Mouse (Mus musculus): ENCODE results near the gene Olfr1220. TPM values are rescaled to one million over a fixed set of nuclear protein-coding genes. Genes with fewer than 3 reads are reported as not detected.

Olfr1220 gene
- polyA plus RNA-seq (2012; rRNA removed): not detected in 2 replicates

DNA sequence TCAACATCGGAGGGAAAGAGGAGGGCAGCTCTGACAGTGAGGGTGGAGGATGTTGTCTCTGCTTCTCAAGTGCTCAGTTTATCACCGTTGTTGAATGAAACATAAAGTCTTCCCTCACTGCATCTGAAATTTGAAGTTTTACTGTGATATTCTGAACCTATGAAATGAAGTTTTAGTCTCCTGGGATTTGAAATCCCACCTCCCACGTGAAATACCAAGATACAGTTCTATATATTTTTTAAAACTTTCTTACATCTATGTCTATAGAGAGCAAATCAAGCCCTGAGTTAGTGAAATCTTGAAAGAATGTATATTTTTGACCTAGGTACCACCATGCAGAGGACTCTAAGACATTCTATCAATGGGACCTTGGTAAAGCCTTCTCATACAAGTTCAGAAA lies at the start of gene Olfr1220:
TSS of gene Olfr1220 (minus strand) at position 101 of the 400 bp plus-strand sequence.

DNA sequence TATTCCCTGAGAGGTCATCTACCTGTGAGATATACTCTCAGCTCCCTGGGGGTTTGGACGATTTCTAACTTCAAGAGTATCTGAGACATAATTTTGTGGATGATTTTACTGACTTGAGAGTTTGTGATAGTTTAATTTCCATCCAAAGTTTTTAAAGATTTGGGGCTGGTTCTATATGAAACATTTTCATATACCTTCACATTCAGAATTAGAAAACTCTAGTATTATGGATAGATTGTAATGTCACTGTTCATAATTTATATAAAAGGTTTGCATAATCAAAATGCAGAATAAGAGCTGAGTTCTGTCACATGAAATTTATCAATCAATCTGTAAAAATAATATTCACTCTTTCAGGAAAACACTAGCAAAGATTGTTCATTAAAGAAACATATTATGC lies 44.8 kb upstream of the Olfr1220 start, which contains the start of gene Olfr1223:
TSS of gene Olfr1223 (minus strand) at position 101 of the 400 bp plus-strand sequence.

DNA sequence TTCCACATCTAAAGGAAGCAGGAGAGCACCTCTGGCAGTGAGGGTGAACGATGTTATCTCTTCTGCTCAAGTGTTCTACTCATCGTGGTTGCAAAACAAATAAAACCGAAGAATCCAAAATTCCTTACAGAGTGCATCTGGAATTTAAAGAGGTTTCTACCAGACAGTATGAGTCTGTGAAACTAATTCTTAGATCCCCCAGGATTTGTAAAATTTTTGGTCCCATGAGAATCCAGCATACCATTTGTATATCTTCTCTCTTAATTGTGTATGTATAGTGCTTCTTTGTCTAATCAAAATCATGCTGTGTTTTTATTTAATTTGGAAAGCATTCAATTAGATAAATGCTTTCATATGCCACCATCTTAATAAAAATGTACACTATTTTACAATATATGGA lies 26.3 kb upstream of the Olfr1220 start, which contains the start of gene Olfr1222:
TSS of gene Olfr1222 (minus strand) at position 101 of the 400 bp plus-strand sequence.

DNA sequence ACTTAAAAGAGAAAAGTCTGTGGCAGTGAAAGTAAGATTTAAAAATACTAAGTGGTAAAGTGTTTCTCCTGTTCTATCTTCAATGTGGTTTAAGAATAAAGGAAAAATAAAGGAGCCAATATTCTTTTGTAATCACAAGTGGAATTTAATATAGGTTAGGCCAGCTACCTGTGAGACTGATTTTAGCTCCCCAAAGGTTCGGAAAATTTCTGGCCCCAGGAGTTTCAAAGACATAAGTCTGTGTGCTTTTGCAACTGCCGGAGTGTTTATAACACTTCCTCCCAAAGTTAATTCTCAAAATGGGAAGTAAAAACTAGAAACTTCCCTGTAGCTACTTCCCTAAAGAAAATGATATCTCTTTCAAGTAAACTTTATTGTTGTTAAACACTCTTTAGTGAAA lies 10.5 kb upstream of the Olfr1220 start, which contains the start of gene Olfr1221:
TSS of gene Olfr1221 (minus strand) at position 101 of the 400 bp plus-strand sequence.

DNA sequence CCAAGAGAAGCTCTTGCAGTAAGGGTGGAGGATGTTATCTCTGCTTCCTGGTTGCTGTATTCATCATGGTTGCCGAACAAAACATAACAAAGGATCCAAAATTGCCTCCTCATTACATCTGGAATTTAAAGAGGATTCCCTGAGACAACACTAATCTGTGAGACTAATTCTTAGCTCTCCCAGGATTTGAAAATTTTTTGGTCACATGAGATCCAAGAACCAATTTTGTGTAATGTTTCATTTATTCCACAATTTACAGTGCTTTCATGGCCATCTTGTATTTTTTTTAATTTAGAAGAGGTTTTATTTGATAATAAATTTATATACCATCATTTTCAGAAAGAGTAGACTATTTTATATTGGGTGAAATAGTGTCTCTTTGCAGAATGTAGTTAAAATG lies 23.2 kb downstream of the Olfr1220 start, which contains the start of gene Olfr1219:
TSS of gene Olfr1219 (minus strand) at position 101 of the 400 bp plus-strand sequence.

DNA sequence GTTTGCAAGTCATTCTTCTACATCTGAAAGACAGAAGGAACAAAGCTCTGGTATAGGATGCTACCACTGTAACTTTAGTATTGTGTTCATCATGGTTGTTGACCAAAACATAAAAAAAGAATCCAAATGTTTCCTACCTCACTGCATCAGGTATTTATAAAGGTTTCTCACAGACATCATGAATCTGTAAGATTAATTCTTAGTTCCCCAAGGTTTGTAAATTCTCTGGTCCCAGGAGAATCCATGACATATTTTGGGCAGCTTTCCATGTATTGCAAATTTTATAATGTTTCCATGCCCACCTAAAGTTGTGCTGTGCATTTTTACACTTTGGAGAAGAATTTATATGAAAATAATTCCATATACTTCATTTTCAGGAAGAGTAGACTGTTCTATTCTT lies 45.5 kb downstream of the Olfr1220 start, which contains the start of gene Olfr1218:
TSS of gene Olfr1218 (minus strand) at position 101 of the 400 bp plus-strand sequence.

Other genes with a start within 250 kb of the Olfr1220 start
- gene Olfr1206, start 243.6 kb downstream of the Olfr1220 start, polyA plus RNA-seq (2012; rRNA removed): not detected in 2 replicates
- not detected in 2 replicates for gene Olfr1208, start 204.5 kb downstream of the Olfr1220 start, polyA plus RNA-seq (2012; rRNA removed)
- not detected in 2 replicates for gene Olfr1209, start 191.7 kb downstream of the Olfr1220 start, polyA plus RNA-seq (2012; rRNA removed)
- gene Olfr1211, start 168.7 kb downstream of the Olfr1220 start, polyA plus RNA-seq (2012; rRNA removed): not detected in 2 replicates
- gene Olfr1212, start 152.9 kb downstream of the Olfr1220 start, polyA plus RNA-seq (2012; rRNA removed): not detected in 2 replicates
- gene Gm13762, start 126.6 kb downstream of the Olfr1220 start, polyA plus RNA-seq (2012; rRNA removed): not detected in 2 replicates
- not detected in 2 replicates for gene Olfr1214, start 114.2 kb downstream of the Olfr1220 start, polyA plus RNA-seq (2012; rRNA removed)
- gene Olfr1215, start 99.9 kb downstream of the Olfr1220 start, polyA plus RNA-seq (2012; rRNA removed): not detected in 2 replicates
- gene Olfr1216, start 88.5 kb downstream of the Olfr1220 start, polyA plus RNA-seq (2012; rRNA removed): not detected in 2 replicates
- gene Olfr1217, start 74.8 kb downstream of the Olfr1220 start, polyA plus RNA-seq (2012; rRNA removed): not detected in 2 replicates
- not detected in 2 replicates for gene Olfr1218, start 45.6 kb downstream of the Olfr1220 start, polyA plus RNA-seq (2012; rRNA removed)
- gene Olfr1219, start 23.3 kb downstream of the Olfr1220 start, polyA plus RNA-seq (2012; rRNA removed): not detected in 2 replicates
- gene Olfr1221, start 10.4 kb upstream of the Olfr1220 start, polyA plus RNA-seq (2012; rRNA removed): not detected in 2 replicates
- not detected in 2 replicates for gene Olfr1222, start 26.2 kb upstream of the Olfr1220 start, polyA plus RNA-seq (2012; rRNA removed)
- not detected in 2 replicates for gene Olfr1223, start 44.7 kb upstream of the Olfr1220 start, polyA plus RNA-seq (2012; rRNA removed)
- gene Olfr1224-ps1, start 57.3 kb upstream of the Olfr1220 start, polyA plus RNA-seq (2012; rRNA removed): not detected in 2 replicates
- gene Olfr1225, start 67.8 kb upstream of the Olfr1220 start, polyA plus RNA-seq (2012; rRNA removed): not detected in 2 replicates
- gene Olfr1226, start 93.2 kb upstream of the Olfr1220 start, polyA plus RNA-seq (2012; rRNA removed): not detected in 2 replicates
- gene Olfr1228, start 147.2 kb upstream of the Olfr1220 start, polyA plus RNA-seq (2012; rRNA removed): not detected in 2 replicates
- gene Olfr1229, start 181.2 kb upstream of the Olfr1220 start, polyA plus RNA-seq (2012; rRNA removed): not detected in 2 replicates
- gene Olfr1230, start 190.4 kb upstream of the Olfr1220 start, polyA plus RNA-seq (2012; rRNA removed): not detected in 2 replicates
- not detected in 2 replicates for gene Olfr1231, start 200.2 kb upstream of the Olfr1220 start, polyA plus RNA-seq (2012; rRNA removed)
- not detected in 2 replicates for gene Olfr1232, start 222.8 kb upstream of the Olfr1220 start, polyA plus RNA-seq (2012; rRNA removed)
- not detected in 2 replicates for gene Olfr1233, start 235.6 kb upstream of the Olfr1220 start, polyA plus RNA-seq (2012; rRNA removed)